Mouse (Mus musculus): Measurements from ENCODE around the gene Mlst8.

- TF ChIP-seq CTCF (IDR thresholded peaks at IDR 0.05; ENCODE audit: low read depth) = no peak
- TF ChIP-seq EP300 (optimal IDR thresholded peaks at IDR 0.05) = no peak
These were observed 1.6 kb downstream of the Mlst8 start for GRCm38 (mm10) chr17:24477053-24477984.
